Mouse (Mus musculus): Measurements from ENCODE around the gene Prdm4. TPM values are rescaled to one million over a fixed set of nuclear protein-coding genes. Genes with fewer than 3 reads are reported as not detected.

Prdm4 gene
- 17.5 and 22.3 TPM in 2 replicates for total RNA-seq (2014; fragmentation: Nextera tagmentation)
- 25.6 and 28.9 TPM in 2 replicates for total RNA-seq (2017)

- peak; percentile 99 for ATAC-seq (replicated peaks; ENCODE audit: poor library complexity, severe bottlenecking)
Measured at GRCm38 (mm10) chr10:85916498-85917309, at the start of gene Prdm4. Gene Prdm4, minus strand, starts transcription at chr10:85917142.

GRCm38 (mm10) chr10:85966476-85966875 is 49.5 kb upstream of the Prdm4 start:
- no peak for ATAC-seq (replicated peaks; ENCODE audit: poor library complexity, severe bottlenecking)

GRCm38 (mm10) chr10:85964316-85964715 is 47.4 kb upstream of the Prdm4 start:
- no peak for ATAC-seq (replicated peaks; ENCODE audit: poor library complexity, severe bottlenecking)

- ATAC-seq (replicated peaks; ENCODE audit: poor library complexity, severe bottlenecking), result no peak
Measured at GRCm38 (mm10) chr10:85962897-85963296, 46.0 kb upstream of the Prdm4 start.

- ATAC-seq (replicated peaks; ENCODE audit: poor library complexity, severe bottlenecking), result peak; percentile 98
Measured at GRCm38 (mm10) chr10:85957464-85957950, 40.6 kb upstream of the Prdm4 start, which contains the start of gene Rtcb. Gene Rtcb, minus strand, starts transcription at chr10:85957823.

- peak; percentile 28 for ATAC-seq (replicated peaks; ENCODE audit: poor library complexity, severe bottlenecking)
Measured at GRCm38 (mm10) chr10:85956871-85957419, 40.0 kb upstream of the Prdm4 start.

GRCm38 (mm10) chr10:85954429-85954828 is 37.5 kb upstream of the Prdm4 start:
- ATAC-seq (replicated peaks; ENCODE audit: poor library complexity, severe bottlenecking), result no peak

- ATAC-seq (replicated peaks; ENCODE audit: poor library complexity, severe bottlenecking), result no peak
Measured at GRCm38 (mm10) chr10:85953401-85953800, 36.5 kb upstream of the Prdm4 start.

- ATAC-seq (replicated peaks; ENCODE audit: poor library complexity, severe bottlenecking), result peak; percentile 88
Measured at GRCm38 (mm10) chr10:85951765-85952443, 35.0 kb upstream of the Prdm4 start.

GRCm38 (mm10) chr10:85948483-85949196 is 31.7 kb upstream of the Prdm4 start:
- no peak for ATAC-seq (replicated peaks; ENCODE audit: poor library complexity, severe bottlenecking)

GRCm38 (mm10) chr10:85936280-85936965 is 19.5 kb upstream of the Prdm4 start:
- ATAC-seq (replicated peaks; ENCODE audit: poor library complexity, severe bottlenecking), result no peak

- no peak for ATAC-seq (replicated peaks; ENCODE audit: poor library complexity, severe bottlenecking)
Measured at GRCm38 (mm10) chr10:85929962-85930361, 13.0 kb upstream of the Prdm4 start.

GRCm38 (mm10) chr10:85929208-85929591 is 12.3 kb upstream of the Prdm4 start:
- ATAC-seq (replicated peaks; ENCODE audit: poor library complexity, severe bottlenecking), result no peak

GRCm38 (mm10) chr10:85928499-85929207 is 11.7 kb upstream of the Prdm4 start:
- peak; percentile 77 for ATAC-seq (replicated peaks; ENCODE audit: poor library complexity, severe bottlenecking)

GRCm38 (mm10) chr10:85927676-85928445 is 10.9 kb upstream of the Prdm4 start, which contains the start of gene Ascl4:
Gene Ascl4, plus strand, starts transcription at chr10:85927681.
- peak; percentile 30; the same call in 1 of the 2 replicates for ATAC-seq (replicated peaks; ENCODE audit: poor library complexity, severe bottlenecking)

- no peak for ATAC-seq (replicated peaks; ENCODE audit: poor library complexity, severe bottlenecking)
Measured at GRCm38 (mm10) chr10:85879886-85880486, 37.0 kb downstream of the Prdm4 start.

GRCm38 (mm10) chr10:85875812-85876211 is 41.1 kb downstream of the Prdm4 start:
- ATAC-seq (replicated peaks; ENCODE audit: poor library complexity, severe bottlenecking), result no peak

All from granulocyte monocyte progenitor cell, adult 5-6 weeks (primary cell).